Mouse (Mus musculus): ENCODE results near the gene Mep1a. TPM values are rescaled to one million over a fixed set of nuclear protein-coding genes. Genes with fewer than 3 reads are reported as not detected.

The Mep1a gene
- total RNA-seq, 2 experiments from 2014 or later = not detected

DNA sequence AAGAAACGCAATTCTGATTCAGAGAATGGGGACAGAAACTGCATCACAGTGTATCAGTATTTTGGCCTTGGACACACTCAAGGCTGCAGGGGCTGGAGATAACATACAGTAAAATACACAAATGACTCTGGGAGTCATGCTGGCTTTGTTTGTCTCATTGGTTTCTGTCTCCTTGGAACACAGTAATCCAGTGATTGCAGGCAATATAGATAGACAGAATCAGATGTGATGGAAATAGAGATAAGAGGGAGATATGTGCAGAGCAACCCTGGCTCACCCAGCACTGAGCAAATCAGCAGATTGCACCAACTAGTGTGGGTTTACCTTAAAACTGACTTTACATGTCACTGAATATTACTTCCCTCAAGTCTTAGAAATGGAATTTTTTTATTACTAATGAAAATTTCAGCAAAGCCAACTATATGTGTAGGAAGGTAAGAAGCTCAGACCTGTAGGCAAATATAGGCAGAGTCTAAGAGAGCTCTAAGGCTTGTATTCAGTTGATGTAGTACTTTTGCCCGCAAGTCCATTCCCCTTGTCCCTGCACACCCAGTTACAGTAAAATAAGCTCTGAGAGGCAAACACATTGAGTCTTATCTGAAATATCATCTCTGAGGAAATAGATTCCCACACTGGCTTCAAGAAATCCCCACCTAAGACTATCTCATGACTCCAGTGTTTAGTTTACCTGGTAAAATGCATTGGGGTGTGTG lies 14.0 kb downstream of the Mep1a start:
- ATAC-seq (replicated peaks; ENCODE audit: low FRiP score, poor library complexity, severe bottlenecking) = no peak

DNA sequence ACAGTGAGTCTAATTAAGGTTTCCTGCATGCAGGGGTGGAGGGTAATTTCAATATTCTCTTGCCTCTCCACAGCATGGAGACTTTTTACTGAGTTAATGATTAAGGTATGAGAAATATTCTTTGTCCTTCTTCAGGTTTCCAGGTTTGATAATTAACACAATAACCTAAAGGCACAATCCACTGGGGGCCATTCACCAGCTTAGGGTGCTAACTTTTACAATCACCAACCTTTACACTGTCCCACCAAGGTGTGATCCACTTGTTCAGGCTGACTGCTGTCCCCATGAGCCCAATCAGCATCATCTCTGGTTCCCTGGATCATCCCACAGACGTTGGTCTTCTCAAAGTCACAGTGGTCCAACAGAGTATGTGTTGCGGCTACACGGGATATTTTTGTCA lies 16.6 kb downstream of the Mep1a start:
- ATAC-seq (replicated peaks; ENCODE audit: low FRiP score, poor library complexity, severe bottlenecking) = no peak

DNA sequence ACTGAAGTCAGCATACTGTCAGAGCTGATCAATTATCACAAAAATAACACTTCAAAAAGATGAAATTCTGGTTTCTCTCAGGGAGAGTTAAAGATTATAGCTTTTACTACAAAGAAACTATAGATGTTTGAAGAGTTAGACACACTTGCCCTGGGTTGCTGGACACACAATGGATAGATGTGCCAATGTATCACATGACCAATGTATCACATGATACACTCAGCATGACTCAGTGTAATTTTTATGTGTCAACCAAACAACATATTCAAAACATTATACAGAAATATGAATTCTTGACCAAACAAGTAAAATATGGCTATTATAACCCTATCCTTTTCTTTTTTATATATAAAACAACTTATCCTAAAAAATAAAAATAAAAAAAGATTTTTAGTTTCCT lies 25.0 kb downstream of the Mep1a start:
- no peak for ATAC-seq (replicated peaks; ENCODE audit: low FRiP score, poor library complexity, severe bottlenecking)

DNA sequence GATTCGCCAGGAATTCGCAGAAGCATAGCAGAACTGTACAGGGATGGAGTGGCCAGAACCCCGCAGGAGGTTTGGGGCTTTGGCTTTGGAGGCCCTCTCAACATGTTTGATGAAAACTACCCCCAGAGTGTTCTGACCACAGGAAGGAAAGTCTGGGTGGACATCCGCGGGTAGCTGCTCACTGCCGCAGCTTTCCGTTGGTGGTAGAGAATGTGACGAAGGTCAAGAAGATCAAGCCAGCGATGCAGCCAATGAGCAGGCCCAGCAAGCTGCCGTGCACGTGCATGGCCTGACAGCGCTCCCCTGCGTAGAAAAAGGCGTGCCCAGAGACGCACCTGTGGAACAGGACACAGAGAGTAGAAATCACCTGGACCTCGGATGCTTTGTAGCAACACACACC lies 27.8 kb downstream of the Mep1a start:
- no peak for ATAC-seq (replicated peaks; ENCODE audit: low FRiP score, poor library complexity, severe bottlenecking)

DNA sequence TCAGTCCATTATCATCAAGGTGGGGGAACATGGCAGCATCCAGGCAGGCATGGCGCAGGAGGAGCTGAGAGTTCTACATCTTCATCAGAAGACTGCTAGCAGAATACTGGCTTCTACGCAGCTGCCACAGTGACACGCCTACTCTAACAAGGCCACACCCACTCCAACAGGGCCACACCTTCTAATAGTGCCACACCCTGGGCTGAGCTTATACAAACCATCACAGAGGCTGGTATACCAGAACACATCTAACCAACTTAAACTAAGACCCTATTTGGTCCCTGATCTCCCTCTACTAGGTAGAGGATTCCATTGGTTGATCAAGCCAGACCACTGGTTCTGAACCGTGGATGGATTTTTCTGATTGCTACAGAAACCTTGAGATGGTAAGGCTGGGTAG lies 30.1 kb downstream of the Mep1a start:
- no peak for ATAC-seq (replicated peaks; ENCODE audit: low FRiP score, poor library complexity, severe bottlenecking)

DNA sequence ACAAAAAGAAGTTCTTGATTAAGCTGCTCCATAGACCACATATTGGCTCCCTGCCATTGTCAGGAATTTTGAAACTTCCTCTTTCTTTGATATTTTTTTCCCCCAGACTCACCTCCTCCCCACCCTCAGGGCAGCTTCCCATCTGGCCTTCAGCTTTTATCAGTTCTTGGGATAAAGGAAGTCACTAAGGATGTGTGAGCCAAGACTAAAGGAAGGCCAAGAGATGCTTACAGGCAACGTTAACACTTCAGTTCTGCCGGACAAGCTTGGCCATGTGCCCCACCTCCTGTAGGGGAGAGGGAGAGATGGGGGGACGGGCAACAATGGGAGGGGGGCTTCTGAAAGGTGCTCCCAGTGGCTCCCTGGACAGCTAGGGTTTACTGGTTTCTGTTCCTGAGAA lies 32.6 kb downstream of the Mep1a start:
- no peak for ATAC-seq (replicated peaks; ENCODE audit: low FRiP score, poor library complexity, severe bottlenecking)

DNA sequence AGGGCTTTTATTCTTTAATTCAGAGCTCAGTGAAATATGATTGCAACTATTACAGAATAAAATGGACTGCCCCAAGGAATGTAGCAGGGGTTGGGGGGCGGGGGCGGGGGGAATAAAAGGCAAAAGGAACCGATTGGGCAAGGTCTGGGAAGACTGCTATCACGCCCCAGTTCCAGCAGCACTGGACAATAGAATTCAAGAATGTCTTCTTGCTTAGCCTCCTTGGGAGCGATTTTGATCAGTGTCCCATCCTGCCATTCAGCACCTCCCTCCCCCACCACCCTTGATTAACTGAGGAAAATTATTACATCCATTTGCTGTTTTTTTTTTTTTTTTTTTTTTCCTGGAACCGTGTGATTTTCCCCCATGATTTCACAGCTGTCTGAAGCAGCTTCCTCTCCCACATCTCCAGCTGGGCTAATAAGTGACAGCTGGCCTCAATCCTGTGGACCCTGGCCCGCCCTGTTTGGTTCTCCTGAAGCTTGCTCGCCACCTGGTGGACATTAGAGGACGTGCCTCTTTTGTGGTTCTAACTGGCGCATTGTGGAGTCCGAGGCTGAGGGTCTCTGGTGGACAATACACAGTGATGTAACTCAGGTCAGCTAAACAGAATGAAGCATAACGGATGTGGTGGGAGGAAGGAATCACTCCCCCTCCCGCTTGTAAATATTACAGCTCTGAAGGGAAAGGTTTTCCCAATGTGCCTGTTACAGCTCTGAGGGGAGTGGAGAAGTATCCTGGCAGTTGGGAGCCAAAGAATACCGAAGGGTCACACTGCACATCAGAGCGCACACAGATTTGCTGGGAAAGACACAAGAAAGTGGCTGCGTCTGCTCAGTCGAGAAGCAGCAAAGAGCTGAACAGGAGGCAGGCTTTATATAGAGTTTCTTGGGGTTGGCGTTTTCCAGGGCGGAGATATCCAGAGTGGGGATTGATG lies 42.1 kb downstream of the Mep1a start:
- 0 out of 2 replicates have a peak, but pooled peaks have one; percentile 10 for ATAC-seq (replicated peaks; ENCODE audit: low FRiP score, poor library complexity, severe bottlenecking)

DNA sequence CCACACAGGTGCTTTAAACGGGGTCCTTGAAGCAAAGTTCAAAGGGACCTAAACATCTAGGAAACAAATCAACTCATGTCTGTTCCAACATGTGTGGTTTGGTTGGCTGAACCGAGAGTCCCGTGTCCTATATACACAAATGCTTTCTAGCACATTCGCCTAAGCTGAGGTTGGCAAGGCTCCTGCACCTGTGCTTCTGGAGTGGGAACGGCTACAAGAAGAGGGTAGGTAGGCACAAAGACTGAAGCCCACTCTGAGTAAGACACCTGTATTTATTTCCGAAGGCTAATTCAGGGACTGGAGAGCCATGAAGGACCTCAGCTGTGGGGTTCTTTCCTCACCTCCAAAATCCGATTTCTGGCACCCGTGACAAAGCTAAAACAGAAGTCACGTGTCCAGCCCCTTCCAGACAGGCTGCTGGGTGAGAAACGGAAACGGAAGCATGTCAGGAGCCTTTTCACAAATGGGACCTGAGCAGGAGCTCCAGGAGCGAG lies 42.8 kb downstream of the Mep1a start:
- ATAC-seq (replicated peaks; ENCODE audit: low FRiP score, poor library complexity, severe bottlenecking) = no peak

DNA sequence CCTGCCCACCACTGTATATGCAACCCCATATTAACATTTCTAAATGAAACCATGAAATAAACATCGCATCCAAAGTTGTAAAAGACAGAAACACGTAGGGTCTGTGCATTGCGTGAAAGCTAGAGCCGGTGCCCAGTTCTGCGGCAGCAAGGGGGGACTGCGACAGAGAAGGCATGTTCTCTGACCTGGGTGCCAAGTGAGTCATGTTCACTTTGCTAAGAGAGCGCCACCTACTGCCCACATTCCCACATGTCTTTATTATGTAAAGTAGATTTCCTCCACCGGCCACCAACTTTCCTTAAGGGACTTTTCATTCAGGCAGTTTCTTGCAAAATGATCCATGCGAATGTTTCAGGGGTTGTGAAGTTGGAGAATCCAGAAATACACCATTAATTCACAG lies 44.0 kb downstream of the Mep1a start:
- ATAC-seq (replicated peaks; ENCODE audit: low FRiP score, poor library complexity, severe bottlenecking) = no peak

DNA sequence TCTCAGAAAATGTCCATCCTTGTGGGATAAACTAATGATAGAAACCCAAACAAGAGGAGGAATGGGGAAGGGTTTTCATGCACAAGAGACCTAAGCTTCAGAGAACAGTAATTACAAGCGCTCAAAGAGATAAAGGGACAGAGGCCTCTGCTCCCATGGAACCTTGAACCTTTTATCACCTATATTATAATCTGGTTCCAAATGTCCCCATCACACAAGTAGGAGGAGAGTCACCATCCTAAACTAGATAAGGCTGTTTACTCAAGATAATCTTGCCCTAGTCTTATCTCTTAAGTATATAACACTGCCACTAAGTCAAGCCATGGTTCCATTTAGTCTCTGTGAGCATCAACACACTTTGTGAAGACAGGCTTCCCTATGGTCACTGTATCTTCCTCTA lies 51.4 kb downstream of the Mep1a start:
- no peak for ATAC-seq (replicated peaks; ENCODE audit: low FRiP score, poor library complexity, severe bottlenecking)

DNA sequence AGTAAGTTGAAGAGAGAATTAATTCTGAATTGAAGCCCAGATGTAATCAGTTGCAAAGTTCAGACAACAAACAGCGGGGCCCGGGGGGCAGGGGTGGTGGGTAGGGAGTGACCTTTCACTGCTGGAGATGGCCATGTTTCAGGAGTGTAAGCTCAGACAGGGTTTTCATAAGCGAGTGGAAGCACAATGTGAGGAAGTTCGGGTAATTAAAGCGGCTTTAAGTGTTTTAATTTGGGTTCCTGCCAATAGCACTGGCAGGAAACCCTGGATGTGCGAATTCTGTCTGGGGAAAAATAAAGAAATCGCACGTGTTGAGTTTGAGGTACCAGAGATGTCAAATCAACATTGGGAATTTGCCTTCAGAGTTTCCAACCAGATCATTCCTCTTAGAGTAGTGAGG lies 68.1 kb downstream of the Mep1a start:
- ATAC-seq (replicated peaks; ENCODE audit: low FRiP score, poor library complexity, severe bottlenecking) = no peak

DNA sequence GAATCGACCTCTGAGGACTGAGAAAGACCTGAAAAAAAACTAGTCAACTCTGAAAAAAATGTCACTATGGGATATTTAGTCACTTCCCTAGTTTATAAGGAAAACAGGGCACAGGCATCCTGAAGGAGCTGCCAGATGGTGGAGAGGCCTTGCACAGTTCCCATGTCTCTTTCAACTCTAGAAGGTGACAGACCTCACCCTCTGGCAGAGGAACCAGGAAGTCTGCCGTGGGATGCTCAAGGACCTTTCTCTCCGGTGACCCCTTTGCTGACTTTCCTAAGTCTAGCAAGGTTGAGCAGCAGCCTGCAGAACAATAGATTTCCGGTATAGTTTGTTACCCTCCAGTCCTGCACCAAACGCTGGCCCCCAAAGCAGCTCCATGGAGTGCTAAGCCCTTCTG lies 70.9 kb downstream of the Mep1a start:
- ATAC-seq (replicated peaks; ENCODE audit: low FRiP score, poor library complexity, severe bottlenecking) = no peak

Other genes with a start within 250 kb of the Mep1a start
- not detected in 2 replicates for gene Adgrf1, start 232.5 kb downstream of the Mep1a start, total RNA-seq (2015; ENCODE audit: low replicate concordance)
- not detected in 2 replicates for gene Adgrf1, start 232.5 kb downstream of the Mep1a start, total RNA-seq (2017; ENCODE audit: low replicate concordance)
- not detected in 2 replicates for gene Adgrf5, start 142.4 kb downstream of the Mep1a start, total RNA-seq (2015; ENCODE audit: low replicate concordance)
- 0.39 and 1.4 TPM in 2 replicates for gene Adgrf5, start 142.4 kb downstream of the Mep1a start, total RNA-seq (2017; ENCODE audit: low replicate concordance)
- gene Ankrd66, start 40.8 kb upstream of the Mep1a start, total RNA-seq (2015; ENCODE audit: low replicate concordance) = not detected in 2 replicates
- not detected in 2 replicates for gene Ankrd66, start 40.8 kb upstream of the Mep1a start, total RNA-seq (2017; ENCODE audit: low replicate concordance)
- gene Pla2g7, start 65.3 kb upstream of the Mep1a start, total RNA-seq (2015; ENCODE audit: low replicate concordance) = 8.8 and 14.1 TPM in 2 replicates
- 6.9 and 15.0 TPM in 2 replicates for gene Pla2g7, start 65.3 kb upstream of the Mep1a start, total RNA-seq (2017; ENCODE audit: low replicate concordance)
- not detected in 2 replicates for gene Tdrd6, start 127.5 kb upstream of the Mep1a start, total RNA-seq (2015; ENCODE audit: low replicate concordance)
- 0.13 TPM in 1 of 2 replicates, not detected in the other for gene Tdrd6, start 127.5 kb upstream of the Mep1a start, total RNA-seq (2017; ENCODE audit: low replicate concordance)
- not detected in 2 replicates for gene Slc25a27, start 164.4 kb upstream of the Mep1a start, total RNA-seq (2015; ENCODE audit: low replicate concordance)
- gene Slc25a27, start 164.4 kb upstream of the Mep1a start, total RNA-seq (2017; ENCODE audit: low replicate concordance) = 0.13 TPM in 1 of 2 replicates, not detected in the other
- gene Cyp39a1, start 164.6 kb upstream of the Mep1a start, total RNA-seq (2015; ENCODE audit: low replicate concordance) = 1.4 and 3.4 TPM in 2 replicates
- 0.13 TPM in 1 of 2 replicates, not detected in the other for gene Cyp39a1, start 164.6 kb upstream of the Mep1a start, total RNA-seq (2017; ENCODE audit: low replicate concordance)